Mouse (Mus musculus): ENCODE data around the gene Gtpbp1. TPM values are rescaled to one million over a fixed set of nuclear protein-coding genes. Genes with fewer than 3 reads are reported as not detected.

Gtpbp1 gene
- total RNA-seq, 2 experiments from 2014 or later: 44.9 to 48.5 TPM

DNA sequence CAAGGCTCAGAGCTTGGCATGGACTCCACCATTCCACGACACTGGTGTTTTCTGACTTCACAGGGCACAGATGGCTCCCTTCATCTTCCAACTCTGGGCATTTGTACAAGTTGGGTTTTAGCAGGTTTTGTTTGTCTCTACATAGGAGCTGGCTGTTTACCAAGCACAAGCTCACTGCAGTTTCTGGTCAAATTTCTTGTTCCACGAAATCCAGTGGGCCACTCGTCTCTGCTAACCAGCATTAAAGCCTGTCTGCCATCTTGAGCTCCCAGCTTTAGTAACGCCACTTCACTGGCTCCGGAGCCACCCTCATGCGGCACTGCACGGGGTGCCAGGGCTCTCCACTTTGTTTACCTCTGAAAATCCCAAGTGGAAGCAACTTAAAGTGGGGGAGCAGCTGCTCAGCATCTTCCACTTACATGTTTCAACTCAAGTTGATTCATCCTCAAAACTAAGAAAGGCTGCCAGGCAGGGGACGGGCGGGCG lies 76.0 kb downstream of the Gtpbp1 start:
- intact Hi-C loops (cut with DNase I): no loop called here
- DNase-seq (ENCODE audit: extremely low spot score in 1 of 2, low spot score in 2 of 2): no peak

DNA sequence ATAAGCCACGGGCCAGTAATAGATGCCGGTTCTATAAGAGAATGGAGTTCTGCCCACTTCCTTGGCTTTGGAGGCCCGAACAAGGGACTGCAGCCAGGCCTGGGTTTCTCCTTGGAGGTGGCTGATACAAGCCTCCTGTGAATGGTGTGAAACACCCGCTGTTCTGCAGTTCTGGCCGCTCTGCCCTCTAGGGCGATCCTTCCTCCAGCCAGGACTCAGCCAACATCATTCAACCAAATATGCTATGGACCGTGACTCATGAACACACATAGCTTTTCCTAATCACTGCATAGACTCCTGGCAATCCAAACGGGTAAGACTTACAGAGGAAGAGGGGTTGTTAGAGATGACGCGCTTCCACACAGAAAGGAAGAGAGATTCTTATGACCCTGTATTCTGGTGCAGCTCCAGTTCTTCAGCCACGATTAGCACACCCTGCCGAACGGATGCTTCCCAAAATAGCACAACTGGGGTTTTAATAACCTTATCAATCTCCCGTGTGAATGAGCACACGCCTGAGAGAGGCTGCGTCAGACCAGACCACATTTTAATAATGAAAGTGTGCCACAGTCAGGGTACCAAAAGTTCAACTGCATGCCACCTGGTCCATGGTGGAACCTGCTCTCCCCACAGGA lies 76.8 kb downstream of the Gtpbp1 start:
- DNase-seq (ENCODE audit: extremely low spot score in 1 of 2, low spot score in 2 of 2): no peak
- intact Hi-C loops (cut with DNase I): no loop called here

DNA sequence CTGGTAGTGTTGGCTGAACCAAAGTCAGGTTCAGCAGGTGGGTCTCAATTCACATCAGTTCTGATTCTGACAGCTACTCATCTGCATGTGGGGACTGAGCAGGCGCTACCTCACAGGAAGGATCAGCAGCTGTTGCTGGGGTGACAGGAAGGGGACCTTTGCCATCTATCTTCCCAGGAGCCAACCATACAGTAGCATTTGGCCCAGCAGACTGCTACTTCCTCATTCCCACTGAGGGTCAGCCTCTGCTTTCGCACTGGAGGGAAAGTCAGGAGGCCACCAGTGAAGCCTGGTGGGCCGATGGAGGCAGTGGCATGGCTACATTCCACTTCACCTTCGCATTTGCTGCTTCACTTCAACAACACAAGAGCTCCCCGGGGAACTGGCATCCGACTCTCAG lies 77.7 kb downstream of the Gtpbp1 start:
- intact Hi-C loops (cut with DNase I): no loop called here
- no peak for DNase-seq (ENCODE audit: extremely low spot score in 1 of 2, low spot score in 2 of 2)

DNA sequence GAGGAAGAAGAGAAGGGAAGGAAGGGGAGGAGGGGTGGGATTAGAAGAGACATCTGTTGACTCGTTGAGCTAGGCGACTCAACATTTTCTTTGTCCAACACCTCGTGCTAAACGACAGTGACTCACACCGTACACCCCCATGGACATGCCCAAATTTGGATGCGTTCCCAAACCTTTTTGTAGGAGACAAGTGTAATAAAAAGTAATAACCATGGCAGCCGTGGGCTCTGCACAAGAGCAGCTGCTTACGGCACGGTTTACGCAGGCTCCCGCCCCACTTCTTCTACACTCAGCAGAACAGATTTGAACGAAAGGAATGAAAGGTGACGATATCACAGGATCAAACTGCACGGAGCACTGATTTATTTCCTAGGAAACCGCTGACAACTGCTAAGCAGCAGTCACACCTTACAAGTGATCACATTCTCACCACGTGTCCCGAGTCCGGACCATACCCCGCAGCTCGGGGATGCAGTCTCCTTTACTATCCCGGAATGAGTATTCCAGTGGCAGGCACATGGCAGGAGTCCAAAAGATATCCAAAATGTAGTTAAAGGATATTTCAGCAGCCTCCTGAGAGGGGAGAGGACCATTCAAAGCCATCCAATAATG lies 80.1 kb downstream of the Gtpbp1 start:
- intact Hi-C loops (cut with DNase I): no loop called here
- DNase-seq (ENCODE audit: extremely low spot score in 1 of 2, low spot score in 2 of 2): no peak

Other genes starting within 250 kb of the Gtpbp1 start
- gene Csnk1e, start 235.3 kb upstream of the Gtpbp1 start, total RNA-seq (2021): 100 to 1,000 TPM; 181 to 198 TPM
- gene Kcnj4, start 185.6 kb upstream of the Gtpbp1 start, total RNA-seq (2021): 100 to 1,000 TPM; 116 to 124 TPM
- gene Kdelr3, start 174.4 kb upstream of the Gtpbp1 start, total RNA-seq (2021): 1 to 10 TPM; 1.4 to 1.6 TPM
- gene Ddx17, start 144.1 kb upstream of the Gtpbp1 start, total RNA-seq (2021): 100 to 1,000 TPM; 381 TPM
- 1 to 10 TPM; 1.0 to 1.4 TPM for gene Dmc1, start 85.7 kb upstream of the Gtpbp1 start, total RNA-seq (2021)
- gene Fam227a, start 31.9 kb upstream of the Gtpbp1 start, total RNA-seq (2021): 10 to 100 TPM; 10.4 to 10.6 TPM
- gene Cby1, start 31.6 kb upstream of the Gtpbp1 start, total RNA-seq (2021): 10 to 100 TPM; 54.5 to 61.0 TPM
- 100 to 1,000 TPM; 108 to 112 TPM for gene Tomm22, start 20.0 kb upstream of the Gtpbp1 start, total RNA-seq (2021)
- gene Josd1, start 2.9 kb upstream of the Gtpbp1 start, total RNA-seq (2021): 10 to 100 TPM; 43.7 to 46.1 TPM
- gene Sun2, start 51.7 kb downstream of the Gtpbp1 start, total RNA-seq (2021): 10 to 100 TPM; 14.9 to 20.2 TPM
- 10 to 100 TPM; 28.6 to 31.0 TPM for gene Dnal4, start 87.0 kb downstream of the Gtpbp1 start, total RNA-seq (2021)
- 100 to 1,000 TPM; 454 to 474 TPM for gene Nptxr, start 113.9 kb downstream of the Gtpbp1 start, total RNA-seq (2021)
- 10 to 100 TPM; 12.5 to 12.9 TPM for gene Npcd, start 143.4 kb downstream of the Gtpbp1 start, total RNA-seq (2021)
- 100 to 1,000 TPM; 271 to 289 TPM for gene Cbx6, start 143.8 kb downstream of the Gtpbp1 start, total RNA-seq (2021)
- 1 to 10 TPM; 4.4 to 4.7 TPM for gene Apobec3, start 200.8 kb downstream of the Gtpbp1 start, total RNA-seq (2021)

All from left cerebral cortex, postnatal 10 days (tissue).